Mouse (Mus musculus): ENCODE results near the gene Rbm44. TPM values are rescaled to one million over a fixed set of nuclear protein-coding genes. Genes with fewer than 3 reads are reported as not detected.

The Rbm44 gene
- polyA plus RNA-seq (2014; fragmentation: Illumina TruSeq; extraction: RNeasy Lipid Tissue Mini Kit (QIAGEN cat#74804); ENCODE audit: low read depth, low replicate concordance): 0.88 TPM

GRCm38 (mm10) chr1:91144813-91145212 is at the start of gene Rbm44:
Gene Rbm44 (plus strand): TSS chr1:91145089.

GRCm38 (mm10) chr1:91179533-91180173 is 34.8 kb downstream of the Rbm44 start, which contains the start of gene Ramp1:
Gene Ramp1 (plus strand): TSS chr1:91179822.

Other genes with a start within 250 kb of the Rbm44 start
- 44.8 TPM for gene Mlph, start 230.0 kb upstream of the Rbm44 start, polyA plus RNA-seq (2014; fragmentation: Illumina TruSeq; extraction: RNeasy Lipid Tissue Mini Kit (QIAGEN cat#74804); ENCODE audit: low read depth, low replicate concordance)
- gene Prlh, start 192.0 kb upstream of the Rbm44 start, polyA plus RNA-seq (2014; fragmentation: Illumina TruSeq; extraction: RNeasy Lipid Tissue Mini Kit (QIAGEN cat#74804); ENCODE audit: low read depth, low replicate concordance): not detected
- gene Rab17, start 175.4 kb upstream of the Rbm44 start, polyA plus RNA-seq (2014; fragmentation: Illumina TruSeq; extraction: RNeasy Lipid Tissue Mini Kit (QIAGEN cat#74804); ENCODE audit: low read depth, low replicate concordance): 7.7 TPM
- 18.1 TPM for gene Lrrfip1, start 146.4 kb upstream of the Rbm44 start, polyA plus RNA-seq (2014; fragmentation: Illumina TruSeq; extraction: RNeasy Lipid Tissue Mini Kit (QIAGEN cat#74804); ENCODE audit: low read depth, low replicate concordance)
- 35.0 TPM for gene Ramp1, start 34.7 kb downstream of the Rbm44 start, polyA plus RNA-seq (2014; fragmentation: Illumina TruSeq; extraction: RNeasy Lipid Tissue Mini Kit (QIAGEN cat#74804); ENCODE audit: low read depth, low replicate concordance)
- gene Ube2f, start 105.2 kb downstream of the Rbm44 start, polyA plus RNA-seq (2014; fragmentation: Illumina TruSeq; extraction: RNeasy Lipid Tissue Mini Kit (QIAGEN cat#74804); ENCODE audit: low read depth, low replicate concordance): 45.3 TPM
- gene Scly, start 153.2 kb downstream of the Rbm44 start, polyA plus RNA-seq (2014; fragmentation: Illumina TruSeq; extraction: RNeasy Lipid Tissue Mini Kit (QIAGEN cat#74804); ENCODE audit: low read depth, low replicate concordance): 15.7 TPM
- gene Espnl, start 177.0 kb downstream of the Rbm44 start, polyA plus RNA-seq (2014; fragmentation: Illumina TruSeq; extraction: RNeasy Lipid Tissue Mini Kit (QIAGEN cat#74804); ENCODE audit: low read depth, low replicate concordance): 0.12 TPM
- gene Klhl30, start 205.9 kb downstream of the Rbm44 start, polyA plus RNA-seq (2014; fragmentation: Illumina TruSeq; extraction: RNeasy Lipid Tissue Mini Kit (QIAGEN cat#74804); ENCODE audit: low read depth, low replicate concordance): 0.27 TPM
- gene Erfe, start 221.3 kb downstream of the Rbm44 start, polyA plus RNA-seq (2014; fragmentation: Illumina TruSeq; extraction: RNeasy Lipid Tissue Mini Kit (QIAGEN cat#74804); ENCODE audit: low read depth, low replicate concordance): 0.21 TPM